Mouse (Mus musculus) inflammation-experienced regulatory T-cells (primary cell): ENCODE results near the gene Ckap2l. TPM values are rescaled to one million over a fixed set of nuclear protein-coding genes. Genes with fewer than 3 reads are reported as not detected.

ENCODE experiments used
- polyA plus RNA-seq, 2 experiments: library from polyadenylated mRNA; unstranded; fragments of 100-300 nt; shearing (Covaris generic); gene quantifications; one replicate each; pipeline ENCODE4 v1.2.1; 2017

The Ckap2l gene
- 1 to 10 TPM; 1.8 to 4.3 TPM for polyA plus RNA-seq

GRCm38 (mm10) chr2:129296671-129297588 is at the start of gene Ckap2l:
Ckap2l (minus strand) TSS chr2:129297212.

GRCm38 (mm10) chr2:129309836-129310235 is 12.8 kb upstream of the Ckap2l start, which contains the start of gene Il1a:
Il1a (minus strand) TSS chr2:129309972.

Other genes with a start within 250 kb of the Ckap2l start
- gene Vinac1, start 249.0 kb downstream of the Ckap2l start, polyA plus RNA-seq, result under 1 TPM; 0.09 to 0.27 TPM
- 1 to 10 TPM; 2.6 to 5.0 TPM for gene Ttl, start 231.3 kb downstream of the Ckap2l start, polyA plus RNA-seq
- 10 to 100 TPM; 25.7 to 38.0 TPM for gene Polr1b, start 196.2 kb downstream of the Ckap2l start, polyA plus RNA-seq
- 10 to 100 TPM; 20.8 to 23.8 TPM for gene Chchd5, start 167.5 kb downstream of the Ckap2l start, polyA plus RNA-seq
- 10 to 100 TPM; 51.0 to 82.5 TPM for gene Slc20a1, start 98.4 kb downstream of the Ckap2l start, polyA plus RNA-seq
- gene Il1a, start 12.8 kb upstream of the Ckap2l start, polyA plus RNA-seq, result under 1 TPM in 1 of 2 experiments, not detected in 1; 0.17 TPM
- gene Il1b, start 73.9 kb upstream of the Ckap2l start, polyA plus RNA-seq, result not detected
- gene F830045P16Rik, start 239.4 kb upstream of the Ckap2l start, polyA plus RNA-seq, result not detected